Mouse (Mus musculus) CH12.LX (cell line): ENCODE measurements around the gene Ints5. TPM values are rescaled to one million over a fixed set of nuclear protein-coding genes. Genes with fewer than 3 reads are reported as not detected.
A peak's percentile ranks its signal among the peaks of the same experiment; 100 is the strongest.

Experiments
- DNase-seq: peaks from one replicate; pipeline ENCODE4 v3.0.0-alpha.2; 2013; ENCODE audit errors: extremely low read depth
- H3K27ac ChIP-seq: 2 replicates; pipeline ENCODE4 v1.5.1; 2012; ENCODE audit warnings: low read depth, mild to moderate bottlenecking, control low read depth, moderate library complexity; ENCODE audit not compliant: insufficient read depth
- H3K27me3 ChIP-seq: replicated peaks from 2 replicates; pipeline ENCODE3; 2012; ENCODE audit warnings: inconsistent platforms
- H3K36me3 ChIP-seq, 2 experiments: replicated peaks in 1 of 2; 2 replicates each; pipeline versions ENCODE3 to v1.6.1; 2012; ENCODE audit warnings: inconsistent platforms in 1 of 2, low read length in 1 of 2, mild to moderate bottlenecking in 1 of 2, mixed read lengths in 1 of 2, moderate library complexity in 1 of 2; ENCODE audit not compliant: control insufficient read depth in 1 of 2, insufficient read depth in 1 of 2
- H3K4me1 ChIP-seq, 2 experiments: 2 replicates each; pipeline ENCODE4 v1.6.1; 2012; ENCODE audit warnings: inconsistent platforms in 1 of 2, moderate library complexity in 1 of 2; ENCODE audit not compliant: insufficient read depth in 2 of 2, control insufficient read depth in 1 of 2
- H3K4me2 ChIP-seq: 2 replicates; pipeline ENCODE4 v1.6.1; 2012; ENCODE audit warnings: low read depth, mild to moderate bottlenecking, control low read depth; ENCODE audit not compliant: poor library complexity, insufficient read depth, severe bottlenecking
- H3K4me3 ChIP-seq, 3 experiments: fragments of 150-350 bp in 1 of 3; sonication (generic) in 1 of 3; replicated peaks in 1 of 3; 2 replicates each; pipeline versions ENCODE3 to v1.5.1; 2011 to 2012; ENCODE audit warnings: low read depth in 2 of 3, low read length in 2 of 3, mild to moderate bottlenecking in 2 of 3, moderate library complexity in 2 of 3, control low read depth in 1 of 3, improper control_type of control experiment in 1 of 3, inconsistent platforms in 1 of 3, mixed read lengths in 1 of 3; ENCODE audit not compliant: poor library complexity in 1 of 3
- H3K79me2 ChIP-seq: replicated peaks from 2 replicates; pipeline ENCODE4 v1.6.1; 2012; ENCODE audit warnings: mild to moderate bottlenecking, moderate library complexity; ENCODE audit not compliant: control insufficient read depth, poor library complexity, insufficient read depth, severe bottlenecking; ENCODE audit errors: extremely low read depth
- H3K9ac ChIP-seq: 2 replicates; pipeline ENCODE4 v1.6.1; 2012; ENCODE audit warnings: low read depth, mild to moderate bottlenecking, control low read depth, moderate library complexity; ENCODE audit not compliant: insufficient read depth
- H3K9me3 ChIP-seq: replicated peaks from 2 replicates; pipeline ENCODE3; 2012; ENCODE audit warnings: low read length, inconsistent platforms, mixed read lengths
- E2F4 ChIP-seq: IDR thresholded peaks from 2 replicates; pipeline ENCODE4 v1.6.1; 2011; ENCODE audit warnings: low read depth, low read length, improper control_type of control experiment; ENCODE audit not compliant: insufficient replicate concordance
- ELF1 ChIP-seq: IDR thresholded peaks from 2 replicates; pipeline ENCODE4 v1.6.1; 2014; ENCODE audit warnings: low read depth, mild to moderate bottlenecking, inconsistent platforms, low read length, improper control_type of control experiment
- GABPA ChIP-seq: IDR thresholded peaks from 2 replicates; pipeline ENCODE4 v1.6.1; 2012; ENCODE audit warnings: low read depth, low read length, improper control_type of control experiment, inconsistent platforms; ENCODE audit not compliant: insufficient replicate concordance
- HCFC1 ChIP-seq: IDR thresholded peaks from 2 replicates; pipeline ENCODE4 v1.6.1; 2012; ENCODE audit warnings: low read depth, mild to moderate bottlenecking, inconsistent platforms, low read length, improper control_type of control experiment
- IRF4 ChIP-seq: IDR thresholded peaks from 2 replicates; pipeline ENCODE4 v1.6.1; 2014; ENCODE audit warnings: low read depth, mild to moderate bottlenecking, inconsistent platforms, low read length, improper control_type of control experiment
- KAT2A ChIP-seq: IDR thresholded peaks from 2 replicates; pipeline ENCODE4 v1.6.1; 2012; ENCODE audit warnings: low read length, improper control_type of control experiment, inconsistent platforms; ENCODE audit not compliant: insufficient replicate concordance
- MAFK ChIP-seq: IDR thresholded peaks from 2 replicates; pipeline ENCODE4 v1.6.1; 2011; ENCODE audit warnings: low read length, improper control_type of control experiment; ENCODE audit not compliant: insufficient replicate concordance
- MAZ ChIP-seq: IDR thresholded peaks from 2 replicates; pipeline ENCODE4 v1.6.1; 2012; ENCODE audit warnings: low read depth, mild to moderate bottlenecking, inconsistent platforms, low read length, improper control_type of control experiment, moderate library complexity
- MYC ChIP-seq: IDR thresholded peaks from 2 replicates; pipeline ENCODE4 v1.6.1; 2011; ENCODE audit warnings: low read depth, mild to moderate bottlenecking, improper control_type of control experiment, low read length
- NRF1 ChIP-seq: IDR thresholded peaks from 2 replicates; pipeline ENCODE4 v1.6.1; 2014; ENCODE audit warnings: low read depth, mild to moderate bottlenecking, inconsistent platforms, low read length, improper control_type of control experiment, moderate library complexity
- RCOR1 ChIP-seq: conservative IDR thresholded peaks from 2 replicates; pipeline ENCODE4 v1.6.1; 2012; ENCODE audit warnings: low read depth, mild to moderate bottlenecking, inconsistent platforms, low read length, improper control_type of control experiment
- SIN3A ChIP-seq: IDR thresholded peaks from 2 replicates; pipeline ENCODE4 v1.6.1; 2012; ENCODE audit warnings: low read length, improper control_type of control experiment, inconsistent platforms
- TCF12 ChIP-seq: IDR thresholded peaks from 2 replicates; pipeline ENCODE4 v1.6.1; 2014; ENCODE audit warnings: low read depth, mild to moderate bottlenecking, inconsistent platforms, low read length, improper control_type of control experiment
- UBTF ChIP-seq: IDR thresholded peaks from 2 replicates; pipeline ENCODE4 v1.6.1; 2012; ENCODE audit warnings: low read depth, mild to moderate bottlenecking, inconsistent platforms, low read length, improper control_type of control experiment, moderate library complexity
- USF1 ChIP-seq: IDR thresholded peaks from 2 replicates; pipeline ENCODE4 v1.6.1; 2014; ENCODE audit warnings: low read depth, mild to moderate bottlenecking, inconsistent platforms, low read length, improper control_type of control experiment
- ZMIZ1 ChIP-seq: IDR thresholded peaks from 2 replicates; pipeline ENCODE4 v1.6.1; 2012; ENCODE audit warnings: low read depth, mild to moderate bottlenecking, inconsistent platforms, low read length, improper control_type of control experiment
- dilution Hi-C: fragments of 300-500 bp; cut with MboI; formaldehyde crosslinking; loops from 2 replicates; pipeline ENCODE4 v1.14.3; 2020; ENCODE audit warnings: low sequenced_read_pairs; ENCODE audit not compliant: extremely low pct_unique_long_range_greater_than_20kb, extremely low pct_ligation_motif_present
- in situ Hi-C: fragments of 300-500 bp; cut with MboI; formaldehyde crosslinking; loops from 3 replicates; pipeline ENCODE4 v1.14.3; 2019; ENCODE audit warnings: low sequenced_read_pairs, low pct_ligation_motif_present, low pct_unique_long_range_greater_than_20kb, mixed read lengths
- polyA plus RNA-seq: library from polyadenylated mRNA; unstranded; fragments of >175 nt; gene quantifications from 2 replicates; pipeline ENCODE4 v1.2.1, GENCODE M21; 2012; ENCODE audit warnings: low read depth; ENCODE audit not compliant: insufficient read length
- total RNA-seq, 2 experiments: library from RNA; depleted of rRNA; stranded (reverse); fragments of 300-350 nt in 1 of 2; fragments of >200 nt in 1 of 2; gene quantifications; 2 replicates each; pipeline ENCODE4 v1.2.3; 2012 to 2014

Ints5 gene
- total and polyA plus RNA-seq, 3 experiments: 17.2 to 38.9 (median 38.0) TPM

- peak; percentile 96 for TF ChIP-seq MAZ
- TF ChIP-seq ELF1: peak; percentile 99
- no peak for TF ChIP-seq E2F4
- TF ChIP-seq UBTF: no peak
- peak; percentile 99 for TF ChIP-seq SIN3A
- TF ChIP-seq MYC: peak; percentile 48; the same call in 1 of the 2 replicates
- TF ChIP-seq TCF12: peak; percentile 66; the same call in 1 of the 2 replicates
- peak; percentile 72; the same call in 1 of the 2 replicates for TF ChIP-seq IRF4
- TF ChIP-seq ZMIZ1: 0 out of 2 replicates have a peak, but pooled peaks have one; percentile 22
Observed at GRCm38 (mm10) chr19:8871267-8872186, 21.3 kb upstream of the Ints5 start, which contains the start of gene Ubxn1 (continued).

GRCm38 (mm10) chr19:8872266-8872840, 20.5 kb upstream of the Ints5 start:
- Histone ChIP-seq H3K9ac (peak overlapping the region; percentile 88), H3K27me3 (no peaks in the 10 kb centered on the region), H3K36me3 (peaks cover 25 to 43% of the 10 kb centered on the region in 2 experiments), H3K9me3 (no peaks in the 10 kb centered on the region), H3K4me1 (peaks cover 2 to 16% of the 10 kb centered on the region in 2 experiments; a peak in 2 of 4 replicates), H3K27ac (no peak overlapping the region), H3K4me2 (peak overlapping the region; percentile 43), H3K79me2 (peaks cover 19% of the 10 kb centered on the region), H3K4me3 (peak overlapping the region; percentile 84 to 97 (median 87))
- TF ChIP-seq RCOR1: no peak
- no peak for TF ChIP-seq NRF1
- no peak for TF ChIP-seq MAFK
- no peak for TF ChIP-seq USF1
- TF ChIP-seq GABPA: no peak
- no peak for TF ChIP-seq HCFC1
- TF ChIP-seq KAT2A: no peak
- DNase-seq: no peak
- in situ Hi-C loops (no loop called here), dilution Hi-C loops (no loop called here)
